Mouse (Mus musculus): ENCODE results near the gene Mybbp1a.

DNA sequence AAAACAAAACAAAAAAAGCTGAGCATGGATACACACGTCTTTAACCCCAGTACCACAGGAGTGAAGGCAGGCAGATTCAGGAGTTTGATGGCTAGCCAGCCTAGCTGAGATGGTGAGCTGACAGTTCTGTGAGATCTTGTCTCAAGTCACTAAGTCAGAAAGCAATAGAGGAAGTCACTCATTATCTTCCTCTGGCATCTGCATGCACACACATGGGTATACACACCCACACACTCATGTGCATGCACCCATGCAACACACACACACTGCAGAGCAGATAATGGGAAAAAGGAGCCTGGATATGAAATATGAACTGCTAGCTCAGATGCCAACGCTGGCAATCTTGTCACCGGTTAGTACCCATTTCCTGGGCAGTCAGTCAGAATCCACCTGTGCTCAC is 47.9 kb upstream of the Mybbp1a start:
- TF ChIP-seq CTCF (IDR thresholded peaks at IDR 0.05; ENCODE audit: control insufficient read depth, insufficient read depth, low read length) (no peak), POLR2A (IDR thresholded peaks at IDR 0.05; ENCODE audit: borderline replicate concordance, control insufficient read depth, low read depth, low read length) (no peak)

All from bone marrow, adult 2 months (tissue).